Mouse (Mus musculus): Measurements from ENCODE around the gene Rnf157.

- no peak for TF ChIP-seq CTCF (IDR thresholded peaks at IDR 0.05; ENCODE audit: insufficient read depth, low read length)
- TF ChIP-seq POLR2A (IDR thresholded peaks at IDR 0.05; ENCODE audit: borderline replicate concordance, extremely low read depth, low read depth, low read length): peak; percentile 58; the same call in 1 of the 2 replicates
These were observed 20.8 kb upstream of the Rnf157 start, which contains the start of gene Ubald2 for GRCm38 (mm10) chr11:116433356-116434286.

Measured in lung, adult 2 months (tissue).